ENCODE assay signal across 18 mouse cellular contexts in genomic region chr8:56733318-56733717, GRCm38 (mm10).
"Had no signal": no experiment of that assay in that cellular context is flagged by ENCODE, and none has a peak within 500 bp of the region (broad histone marks: within the 10 kb centered on the region; RNA-seq: fewer than 3 reads in every experiment).

No protein-coding gene starts in this region.

- H3K9ac ChIP-seq: kidney, embryonic 15.5 days; liver, embryonic 12.5 days; liver, embryonic 15.5 days; stomach, embryonic 15.5 days had no signal

- H3K36me3 ChIP-seq: kidney, embryonic 15.5 days; liver, embryonic 12.5 days; liver, embryonic 15.5 days; stomach, embryonic 15.5 days had no signal

- DNase-seq: kidney, adult 11 months; kidney, adult 8-10 months; kidney, postnatal 10 days; kidney, postnatal 36 days; left cerebral cortex, postnatal 4 days; liver; lung, adult 18-20 months; lung, postnatal 4 days; midbrain, embryonic 14.5 days; right cerebral cortex, postnatal 25 days; spleen, adult 18-20 months; thymus, postnatal 25 days had no signal

- H3K4me2 ChIP-seq: kidney, embryonic 15.5 days; liver, embryonic 12.5 days; liver, embryonic 15.5 days; midbrain, embryonic 11.5 days; stomach, embryonic 15.5 days had no signal

- H3K9me3 ChIP-seq: kidney, embryonic 15.5 days; liver, embryonic 12.5 days; liver, embryonic 15.5 days; stomach, embryonic 15.5 days had no signal

- H3K27me3 ChIP-seq: kidney, embryonic 15.5 days; liver, embryonic 12.5 days; liver, embryonic 15.5 days; stomach, embryonic 15.5 days had no signal

- H3K27ac ChIP-seq: kidney, embryonic 15.5 days; liver, embryonic 12.5 days; liver, embryonic 15.5 days; stomach, embryonic 15.5 days had no signal

- ATAC-seq: liver, embryonic 12.5 days; lung, postnatal 0 days had no signal

- H3K4me3 ChIP-seq: kidney, embryonic 15.5 days; liver, embryonic 12.5 days; liver, embryonic 15.5 days; stomach, embryonic 15.5 days had no signal

- H3K4me1 ChIP-seq: kidney, embryonic 15.5 days; liver, embryonic 12.5 days; liver, embryonic 15.5 days; stomach, embryonic 15.5 days had no signal
